Mouse (Mus musculus) ES-Bruce4 (cell line): ENCODE results near the gene Zfp280c. TPM values are rescaled to one million over a fixed set of nuclear protein-coding genes. Genes with fewer than 3 reads are reported as not detected.

Source experiments
- H3K27ac ChIP-seq: 2 replicates; pipeline ENCODE4 v1.5.1; 2012; ENCODE audit warnings: low read length, inconsistent platforms; ENCODE audit not compliant: insufficient read depth
- H3K27me3 ChIP-seq: 2 replicates; pipeline ENCODE4 v1.6.1; 2012; ENCODE audit warnings: mild to moderate bottlenecking, low read length, inconsistent platforms; ENCODE audit not compliant: control insufficient read depth, poor library complexity, insufficient read depth, severe bottlenecking
- H3K36me3 ChIP-seq: 2 replicates; pipeline ENCODE4 v1.6.1; 2012; ENCODE audit warnings: inconsistent platforms, mild to moderate bottlenecking, low read length, moderate library complexity; ENCODE audit not compliant: control insufficient read depth, poor library complexity, insufficient read depth, severe bottlenecking
- H3K4me1 ChIP-seq: one replicate; pipeline ENCODE4 v1.8.1; 2011; ENCODE audit warnings: low read length; ENCODE audit not compliant: control insufficient read depth, insufficient read depth
- H3K4me3 ChIP-seq: 2 replicates; pipeline ENCODE4 v1.5.1; 2011; ENCODE audit warnings: low read depth, mild to moderate bottlenecking, low read length
- H3K9ac ChIP-seq: 2 replicates; pipeline ENCODE4 v1.6.1; 2012; ENCODE audit warnings: low read depth, mild to moderate bottlenecking, inconsistent platforms; ENCODE audit not compliant: poor library complexity, severe bottlenecking
- H3K9me3 ChIP-seq: replicated peaks from 2 replicates; pipeline ENCODE4 v1.6.1; 2012; ENCODE audit warnings: mild to moderate bottlenecking, low read length, inconsistent platforms; ENCODE audit not compliant: control insufficient read depth, poor library complexity, insufficient read depth, severe bottlenecking
- CTCF ChIP-seq: IDR thresholded peaks from one replicate; pipeline ENCODE4 v1.8.1; 2011; ENCODE audit warnings: low read depth, low read length
- EP300 ChIP-seq: IDR thresholded peaks from 2 replicates; pipeline ENCODE4 v1.6.1; 2011; ENCODE audit warnings: low read depth, low read length; ENCODE audit not compliant: insufficient read depth
- POLR2A ChIP-seq: IDR thresholded peaks from one replicate; pipeline ENCODE4 v1.8.1; 2011; ENCODE audit warnings: low read length; ENCODE audit not compliant: insufficient read depth
- polyA plus RNA-seq: library from polyadenylated mRNA; stranded (reverse); fragments of >200 nt; gene quantifications from 2 replicates; pipeline ENCODE4 v1.2.4, GENCODE M21; 2011; ENCODE audit warnings: low read depth; ENCODE audit not compliant: missing spikeins, insufficient read depth, insufficient read length

Zfp280c gene
- polyA plus RNA-seq, 1 experiment, result 47.4 TPM

DNA sequence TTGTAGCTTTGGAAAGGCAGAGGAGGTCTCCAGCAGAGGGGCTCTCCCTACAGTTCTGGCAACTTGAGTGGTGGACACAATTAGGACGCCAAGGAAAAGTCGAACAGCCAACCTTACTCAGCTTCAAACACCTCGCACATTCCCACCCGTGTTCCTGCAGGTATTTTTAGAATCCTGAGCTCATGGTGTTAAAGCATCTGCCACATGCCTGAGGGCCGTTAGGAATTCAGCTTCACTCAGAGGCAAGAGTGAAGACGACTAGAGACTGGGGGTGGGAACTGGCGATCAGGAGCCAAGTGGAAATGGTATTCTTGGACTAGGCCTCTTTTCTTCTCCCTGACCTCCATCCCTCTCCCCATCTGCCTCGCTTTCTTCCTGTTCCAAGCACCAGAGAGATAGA lies 68.4 kb downstream of the Zfp280c start:
- Histone ChIP-seq H3K9ac (no peak overlapping the region), H3K9me3 (no peaks in the 10 kb centered on the region), H3K4me1 (no peaks in the 10 kb centered on the region), H3K27me3 (no peaks in the 10 kb centered on the region), H3K36me3 (no peaks in the 10 kb centered on the region), H3K27ac (no peak overlapping the region), H3K4me3 (no peak overlapping the region)
- TF ChIP-seq POLR2A (no peak), CTCF (no peak), EP300 (no peak)

DNA sequence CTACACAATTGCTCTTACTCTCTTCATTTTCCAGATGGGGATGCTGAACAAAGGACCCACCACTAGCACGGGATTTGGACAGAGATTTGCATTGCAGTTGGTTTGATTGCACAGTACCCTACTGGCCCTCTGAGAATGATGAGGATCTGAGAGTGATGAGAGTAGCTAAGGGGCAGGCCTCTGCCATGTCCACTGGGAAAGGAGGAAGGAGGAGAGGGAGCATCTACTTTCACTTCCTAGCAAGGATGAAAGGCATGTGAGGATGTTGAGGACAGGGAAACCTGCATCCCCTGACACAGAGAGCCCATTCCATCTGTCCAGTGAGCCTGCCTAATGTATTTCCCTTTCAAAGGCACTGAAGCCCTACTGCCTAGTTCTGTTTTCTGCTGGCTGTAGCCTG lies 69.0 kb downstream of the Zfp280c start:
- Histone ChIP-seq H3K4me1 (no peaks in the 10 kb centered on the region), H3K4me3 (no peak overlapping the region), H3K27me3 (no peaks in the 10 kb centered on the region; the same call in 1 of the 2 replicates), H3K9me3 (no peaks in the 10 kb centered on the region), H3K36me3 (no peaks in the 10 kb centered on the region), H3K9ac (no peak overlapping the region), H3K27ac (no peak overlapping the region)
- TF ChIP-seq CTCF (no peak), POLR2A (no peak), EP300 (no peak)

DNA sequence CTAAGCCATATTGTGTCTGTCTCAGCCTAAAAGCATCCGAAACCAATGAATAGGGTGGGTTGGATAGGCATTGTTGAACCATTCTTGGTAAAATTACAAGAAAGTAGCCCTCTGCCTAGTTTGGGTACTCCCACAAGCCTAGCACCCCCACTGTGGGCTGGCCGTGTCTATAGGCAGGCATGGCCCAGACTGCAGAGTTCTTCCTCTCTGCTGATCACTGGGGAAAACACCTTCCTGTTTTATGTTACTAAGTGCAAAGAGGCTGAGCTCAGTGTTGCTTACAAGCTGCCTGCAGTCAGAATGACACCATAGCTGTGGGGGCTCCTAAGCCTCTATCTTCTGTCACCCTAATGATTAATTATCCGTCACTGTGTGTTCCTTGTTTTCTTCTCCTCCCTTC lies 70.8 kb downstream of the Zfp280c start:
- no peak overlapping the region for H3K4me3 ChIP-seq
- H3K9me3 ChIP-seq, result no peaks in the 10 kb centered on the region
- H3K36me3 ChIP-seq, result no peaks in the 10 kb centered on the region
- H3K9ac ChIP-seq, result no peak overlapping the region
- H3K27me3 ChIP-seq, result no peaks in the 10 kb centered on the region; the same call in 1 of the 2 replicates
- no peak for TF ChIP-seq EP300
- no peak for TF ChIP-seq POLR2A
- TF ChIP-seq CTCF, result no peak
- no peak overlapping the region for H3K27ac ChIP-seq
- no peaks in the 10 kb centered on the region for H3K4me1 ChIP-seq

DNA sequence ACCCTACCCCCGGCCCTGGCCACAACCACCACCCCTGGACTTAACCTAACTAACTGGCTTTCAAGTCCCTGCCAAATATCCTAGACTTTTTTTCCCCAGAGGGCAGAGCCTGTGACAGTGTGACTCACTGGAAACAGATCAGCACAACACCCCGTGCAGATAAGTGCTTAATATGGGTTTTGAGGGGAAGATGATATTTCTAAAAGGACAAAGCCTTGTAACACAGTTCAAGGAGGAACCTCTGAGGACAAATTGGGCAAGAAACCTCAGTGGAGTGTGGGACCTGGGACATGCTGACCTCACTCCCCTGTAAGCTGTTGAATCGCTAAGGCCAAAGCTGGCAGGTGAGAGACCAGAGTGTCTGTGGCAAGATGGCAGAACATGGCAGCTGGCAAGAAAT lies 72.7 kb downstream of the Zfp280c start:
- H3K4me1 ChIP-seq, result no peaks in the 10 kb centered on the region
- H3K9me3 ChIP-seq, result no peaks in the 10 kb centered on the region
- no peaks in the 10 kb centered on the region; the same call in 1 of the 2 replicates for H3K27me3 ChIP-seq
- H3K9ac ChIP-seq, result no peak overlapping the region
- no peak overlapping the region for H3K27ac ChIP-seq
- H3K36me3 ChIP-seq, result no peaks in the 10 kb centered on the region
- H3K4me3 ChIP-seq, result no peak overlapping the region
- no peak for TF ChIP-seq CTCF
- no peak for TF ChIP-seq EP300
- TF ChIP-seq POLR2A, result no peak

DNA sequence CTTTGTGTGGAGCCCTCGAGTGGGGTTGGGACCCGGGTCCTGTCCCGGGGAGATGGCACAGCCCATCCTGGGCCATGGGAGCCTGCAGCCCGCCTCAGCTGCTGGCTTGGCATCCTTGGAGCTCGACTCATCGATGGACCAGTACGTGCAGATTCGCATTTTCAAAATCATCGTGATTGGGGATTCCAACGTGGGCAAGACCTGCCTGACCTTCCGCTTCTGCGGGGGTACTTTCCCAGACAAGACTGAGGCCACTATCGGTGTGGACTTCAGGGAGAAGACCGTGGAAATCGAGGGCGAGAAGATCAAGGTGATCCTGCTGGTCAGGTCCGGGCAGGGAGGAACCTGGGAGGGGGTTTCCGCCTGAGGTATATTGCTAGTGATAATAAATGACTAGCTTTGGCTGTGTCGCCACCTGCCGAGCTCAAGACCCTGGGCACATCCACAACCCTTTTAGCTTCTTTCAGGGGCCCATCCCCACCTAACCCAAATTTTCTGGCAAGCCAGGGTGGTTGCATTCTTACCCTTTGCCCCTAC lies 74.7 kb downstream of the Zfp280c start:
- no peak overlapping the region for H3K27ac ChIP-seq
- TF ChIP-seq EP300, result no peak
- no peak for TF ChIP-seq CTCF
- TF ChIP-seq POLR2A, result no peak

DNA sequence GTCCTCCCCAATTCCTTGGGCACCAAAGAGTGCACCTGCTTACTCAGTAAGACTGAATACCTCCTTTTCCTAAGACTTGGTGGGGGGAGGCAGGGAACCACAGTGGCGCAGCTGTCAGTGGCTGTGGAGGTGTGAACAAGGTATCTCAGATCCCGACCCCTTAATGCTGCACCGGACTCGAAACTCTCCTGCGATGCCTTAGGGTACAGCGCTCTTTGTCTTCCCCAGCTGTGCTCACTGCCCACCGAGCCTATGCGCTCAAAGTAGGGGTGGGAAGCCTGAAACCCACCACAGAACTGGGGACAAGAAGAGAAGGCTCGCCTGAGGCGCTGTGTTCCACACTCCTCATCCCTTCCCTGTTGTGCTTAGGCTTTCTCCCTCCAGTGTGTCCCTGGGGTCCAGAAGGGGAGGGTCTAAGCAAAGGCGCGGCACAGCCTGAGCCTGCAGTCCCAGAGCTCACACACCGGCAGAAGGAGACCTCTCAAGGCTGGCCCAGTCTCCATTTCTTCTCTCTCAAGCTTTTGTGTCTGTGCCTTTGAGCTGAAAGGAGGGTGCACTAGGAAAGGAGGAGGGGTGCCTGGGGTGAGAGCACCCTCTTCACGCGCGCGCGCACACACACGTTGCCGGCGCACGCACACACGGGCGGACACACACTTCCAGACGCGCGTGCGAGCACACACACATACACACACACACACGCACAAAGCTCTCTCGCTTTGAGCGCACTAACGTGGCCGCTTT lies 75.3 kb downstream of the Zfp280c start, which contains the start of gene Rab33a:
Rab33a (plus strand) TSS at position 478 of the 741 bp plus-strand sequence.
- H3K4me3 ChIP-seq, result peak within 1 kb of the TSS; percentile 63
- H3K27me3 ChIP-seq, result no peaks in the 10 kb centered on the region; the same call in 1 of the 2 replicates
- TF ChIP-seq POLR2A, result no peak
- TF ChIP-seq EP300, result no peak
- TF ChIP-seq CTCF, result no peak
- H3K9me3 ChIP-seq, result no peaks in the 10 kb centered on the region
- H3K36me3 ChIP-seq, result no peaks in the 10 kb centered on the region
- H3K4me1 ChIP-seq, result no peaks in the 10 kb centered on the region
- peak within 1 kb of the TSS; percentile 31 for H3K9ac ChIP-seq
- no peak within 1 kb of the TSS for H3K27ac ChIP-seq

More for the DNA sequence above, 74.7 kb downstream of the Zfp280c start:
- Histone ChIP-seq H3K4me3 (peak overlapping the region; percentile 63), H3K27me3 (no peaks in the 10 kb centered on the region; the same call in 1 of the 2 replicates), H3K9me3 (no peaks in the 10 kb centered on the region), H3K36me3 (no peaks in the 10 kb centered on the region), H3K9ac (peak overlapping the region; percentile 31), H3K4me1 (no peaks in the 10 kb centered on the region)
